Mouse (Mus musculus) heart, adult 2 months (tissue): ENCODE measurements around the gene Irak4. TPM values are rescaled to one million over a fixed set of nuclear protein-coding genes. Genes with fewer than 3 reads are reported as not detected.

ENCODE experiments used
- DNase-seq, 2 experiments: peaks; one replicate each; pipeline ENCODE4 v3.0.0; 2021
- H3K27ac ChIP-seq: fragments of 200-600 bp; 2 replicates; pipeline ENCODE4 v1.8.1; 2022
- H3K27me3 ChIP-seq: fragments of 200-500 bp; 2 replicates; pipeline ENCODE4 v1.6.1; 2012; ENCODE audit warnings: mild to moderate bottlenecking, low read length, inconsistent platforms, mixed read lengths; ENCODE audit not compliant: control insufficient read depth, insufficient read depth
- H3K36me3 ChIP-seq: fragments of 200-500 bp; 2 replicates; pipeline ENCODE4 v1.6.1; 2012; ENCODE audit warnings: low read length, inconsistent platforms; ENCODE audit not compliant: control insufficient read depth, insufficient read depth
- H3K4me1 ChIP-seq: fragments of 200-500 bp; 2 replicates; pipeline ENCODE4 v1.6.1; 2011; ENCODE audit warnings: low read length; ENCODE audit not compliant: control insufficient read depth, insufficient read depth
- H3K4me3 ChIP-seq: fragments of 200-600 bp; 2 replicates; pipeline ENCODE4 v1.8.1; 2022
- H3K79me2 ChIP-seq: fragments of 200-500 bp; replicated peaks from 2 replicates; pipeline ENCODE4 v1.6.1; 2012; ENCODE audit warnings: mild to moderate bottlenecking, inconsistent platforms, low read length, moderate library complexity, mixed read lengths; ENCODE audit not compliant: control insufficient read depth, insufficient read depth
- H3K9ac ChIP-seq: fragments of 200-500 bp; 2 replicates; pipeline ENCODE4 v1.6.1; 2012; ENCODE audit warnings: low read depth, mild to moderate bottlenecking, control low read depth, inconsistent platforms, low read length, mixed read lengths
- CTCF ChIP-seq: fragments of 200-600 bp; IDR thresholded peaks from 2 replicates; pipeline ENCODE4 v1.8.1; 2022; ENCODE audit warnings: antibody characterized with exemption, mild to moderate bottlenecking, moderate library complexity
- EP300 ChIP-seq: fragments of 200-500 bp; IDR thresholded peaks from 2 replicates; pipeline ENCODE4 v1.6.1; 2011; ENCODE audit warnings: low read depth, low read length, control low read depth; ENCODE audit not compliant: insufficient read depth
- POLR2A ChIP-seq: fragments of 200-500 bp; IDR thresholded peaks from 2 replicates; pipeline ENCODE4 v1.6.1; 2011; ENCODE audit warnings: mild to moderate bottlenecking, low read depth, low read length, control low read depth; ENCODE audit not compliant: insufficient read depth
- WGBS: fragments of 180-500 bp; shearing (Covaris S2); methylation state at CpG from one replicate; pipeline ENCODE4 v1.1.7; 2018; 5-methylcytosine and 5-hydroxymethylcytosine counted together
- intact Hi-C: fragments of 180-260 bp; cut with DNase I; formaldehyde crosslinking; loops from one replicate; pipeline ENCODE4 v1.15.1; 2025
- polyA plus RNA-seq: library from polyadenylated mRNA; depleted of rRNA; stranded (reverse); fragments of >200 nt; gene quantifications from 2 replicates; pipeline ENCODE4 v1.2.3, GENCODE M21; 2012
- total RNA-seq, 2 experiments: library from RNA; stranded (reverse); gene quantifications; 2 replicates each; pipeline ENCODE4 v1.2.3; 2021

Gene Irak4
- total and polyA plus RNA-seq, 3 experiments = 2.6 to 5.9 (median 5.5) TPM

DNA sequence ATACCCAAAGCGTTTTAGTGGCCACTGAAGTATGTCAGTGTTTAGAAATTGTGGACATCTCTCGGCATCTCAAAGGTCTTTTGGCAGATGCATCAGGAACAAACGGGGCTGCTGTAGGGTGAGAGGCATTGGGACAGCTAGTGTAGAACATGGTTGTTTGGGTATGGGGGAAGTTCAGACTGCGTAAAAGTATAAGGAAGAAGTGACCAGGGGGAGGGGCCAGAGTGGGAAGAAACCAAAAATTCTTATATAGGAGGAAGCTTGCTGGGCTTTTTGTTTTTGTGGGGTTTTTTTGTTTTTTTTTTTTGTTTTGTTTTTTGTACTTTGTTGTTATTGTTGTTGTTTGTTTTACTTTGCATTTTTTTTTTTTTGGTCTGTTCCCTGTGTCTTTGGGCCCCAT is 1.4 kb downstream of the Irak4 start:
- Histone ChIP-seq H3K4me1 (no peaks in the 10 kb centered on the region), H3K36me3 (no peaks in the 10 kb centered on the region), H3K9ac (no peak overlapping the region), H3K79me2 (no peaks in the 10 kb centered on the region), H3K4me3 (no peak overlapping the region), H3K27me3 (no peaks in the 10 kb centered on the region), H3K27ac (no peak overlapping the region)
- WGBS = 85% methylated on average over 4 of the region's 4 CpGs
- intact Hi-C loops = loop anchor here (10.0 kb wide), 1 partner anchor 950 kb away; the partner anchor contains the start of gene Prickle1
- DNase-seq = no peak
- TF ChIP-seq POLR2A (no peak), EP300 (no peak), CTCF (no peak)

DNA sequence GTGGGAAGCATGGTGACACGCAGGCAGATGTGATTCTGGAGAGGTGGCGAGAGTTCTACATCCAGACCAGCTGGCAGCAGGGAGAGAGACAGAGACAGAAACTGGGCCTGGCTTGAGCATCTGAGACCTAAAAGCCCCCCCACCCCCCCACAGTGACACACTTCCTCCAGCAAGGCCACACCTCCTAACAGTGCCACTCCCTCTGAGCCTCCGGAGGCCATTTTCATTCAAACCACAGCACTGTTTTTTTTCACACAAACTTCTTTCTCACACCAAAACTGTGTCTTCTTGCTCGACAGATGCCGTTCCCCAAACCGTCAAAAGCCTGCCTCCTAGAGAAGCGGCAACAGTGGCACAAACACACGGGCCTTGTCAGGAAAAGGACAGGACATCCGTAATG is 10.1 kb downstream of the Irak4 start:
- TF ChIP-seq EP300 (no peak), POLR2A (no peak), CTCF (no peak)
- Histone ChIP-seq H3K27me3 (no peaks in the 10 kb centered on the region), H3K4me1 (no peaks in the 10 kb centered on the region), H3K79me2 (no peaks in the 10 kb centered on the region), H3K9ac (no peak overlapping the region), H3K36me3 (no peaks in the 10 kb centered on the region), H3K27ac (no peak overlapping the region), H3K4me3 (no peak overlapping the region)
- DNase-seq = no peak
- intact Hi-C loops = no loop called here
- 93% methylated on average over 9 of the region's 9 CpGs for WGBS

DNA sequence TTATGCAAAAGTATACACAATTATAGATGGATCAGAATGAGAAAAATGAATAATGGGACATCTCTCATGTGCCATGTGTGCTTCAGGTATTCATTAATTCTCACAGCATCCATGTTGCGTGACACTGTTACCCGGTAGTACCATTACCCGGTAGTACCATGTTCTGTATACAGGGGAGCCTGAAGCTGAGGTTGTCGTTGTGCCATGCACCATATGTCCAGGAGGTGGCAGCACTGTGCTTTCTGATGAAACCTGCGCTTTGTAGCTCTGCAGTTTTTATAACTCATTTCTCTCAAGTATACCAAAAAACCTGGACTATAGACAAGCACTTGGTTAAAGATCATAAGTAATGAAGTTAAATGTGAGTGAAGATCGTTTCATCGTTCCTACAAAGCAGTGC is 14.0 kb downstream of the Irak4 start:
- TF ChIP-seq POLR2A (no peak), EP300 (0 out of 2 replicates have a peak, but pooled peaks have one; percentile 34), CTCF (peak; percentile 98)
- H3K9ac ChIP-seq = no peak overlapping the region
- H3K79me2 ChIP-seq = no peaks in the 10 kb centered on the region
- intact Hi-C loops = no loop called here
- peak; percentile 73 to 87 for DNase-seq
- H3K27ac ChIP-seq = no peak overlapping the region
- no peaks in the 10 kb centered on the region for H3K27me3 ChIP-seq
- H3K4me1 ChIP-seq = no peaks in the 10 kb centered on the region
- no peak overlapping the region for H3K4me3 ChIP-seq
- H3K36me3 ChIP-seq = no peaks in the 10 kb centered on the region
- 19% methylated on average over 7 of the region's 7 CpGs for WGBS

DNA sequence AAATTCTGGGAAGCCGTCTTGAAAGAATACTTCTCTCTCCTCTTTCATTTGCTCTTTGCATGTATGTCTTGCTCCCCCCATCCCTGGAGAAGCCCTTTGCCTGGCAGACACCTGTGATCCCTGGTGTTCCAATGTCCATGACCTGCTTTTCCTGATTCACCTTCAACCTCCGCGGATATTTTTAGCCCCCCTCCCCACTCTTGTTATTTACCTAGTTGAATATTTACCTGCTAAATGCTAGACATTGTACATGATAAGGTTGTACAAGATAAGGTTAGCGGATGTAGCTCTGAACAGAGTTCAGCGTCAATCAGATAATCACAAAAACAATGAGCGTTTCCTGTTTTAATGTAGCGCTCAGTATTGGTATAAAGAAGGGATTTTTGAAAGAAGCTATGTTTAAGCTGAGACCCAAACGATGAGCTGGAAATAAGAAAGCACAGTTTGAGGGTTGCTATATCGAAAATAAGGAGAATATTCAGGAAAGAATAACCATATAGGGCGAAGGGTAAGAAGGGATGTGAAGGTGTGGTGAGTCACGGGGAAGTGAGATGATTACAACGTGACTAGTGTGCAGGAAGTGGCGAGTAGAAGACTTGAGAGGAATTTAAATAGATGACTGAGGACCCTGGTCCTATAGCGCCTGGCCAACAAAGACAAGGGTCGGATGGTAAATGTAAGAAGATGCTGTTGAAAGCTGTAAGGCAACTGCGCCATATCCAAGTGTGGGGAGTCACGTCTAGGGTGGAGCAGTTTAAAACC is 15.6 kb downstream of the Irak4 start:
- 58% methylated on average over 17 of the region's 17 CpGs for WGBS
- intact Hi-C loops = loop anchor here (1.0 to 2.0 kb wide), 2 partner anchors 42 to 102 kb away; no protein-coding TSS in a partner anchor
- TF ChIP-seq POLR2A (no peak), EP300 (no peak)
- H3K36me3 ChIP-seq = no peaks in the 10 kb centered on the region
- DNase-seq = no peak
- no peaks in the 10 kb centered on the region for H3K27me3 ChIP-seq
- H3K4me3 ChIP-seq = no peak overlapping the region
- H3K79me2 ChIP-seq = no peaks in the 10 kb centered on the region
- no peak overlapping the region for H3K9ac ChIP-seq
- H3K4me1 ChIP-seq = no peaks in the 10 kb centered on the region
- H3K27ac ChIP-seq = no peak overlapping the region

DNA sequence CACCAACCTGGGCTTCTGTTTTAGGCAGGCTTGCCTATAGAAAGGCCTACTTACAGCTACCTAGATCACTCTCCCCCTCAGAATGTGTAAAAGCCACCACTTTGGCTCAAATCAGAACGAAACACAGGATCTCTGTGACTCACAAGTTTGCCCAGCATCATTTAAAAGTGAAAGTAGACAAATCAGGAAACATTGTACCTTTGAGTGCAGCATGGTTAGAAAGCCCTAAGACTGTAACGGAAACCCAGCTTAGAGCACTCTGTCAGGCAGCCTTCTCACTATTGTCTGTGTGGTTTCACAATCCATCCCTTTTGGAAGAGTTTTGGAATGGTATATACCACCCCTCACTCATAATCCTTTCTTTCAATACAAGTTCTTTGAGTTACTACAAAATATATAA is 21.5 kb downstream of the Irak4 start:
- Histone ChIP-seq H3K27ac (no peak overlapping the region), H3K4me1 (no peaks in the 10 kb centered on the region), H3K9ac (no peak overlapping the region), H3K79me2 (no peaks in the 10 kb centered on the region), H3K4me3 (no peak overlapping the region), H3K36me3 (no peaks in the 10 kb centered on the region), H3K27me3 (no peaks in the 10 kb centered on the region)
- intact Hi-C loops = no loop called here
- 85% methylated on average over 2 of the region's 2 CpGs for WGBS
- TF ChIP-seq CTCF (no peak), EP300 (no peak)
- DNase-seq = no peak

DNA sequence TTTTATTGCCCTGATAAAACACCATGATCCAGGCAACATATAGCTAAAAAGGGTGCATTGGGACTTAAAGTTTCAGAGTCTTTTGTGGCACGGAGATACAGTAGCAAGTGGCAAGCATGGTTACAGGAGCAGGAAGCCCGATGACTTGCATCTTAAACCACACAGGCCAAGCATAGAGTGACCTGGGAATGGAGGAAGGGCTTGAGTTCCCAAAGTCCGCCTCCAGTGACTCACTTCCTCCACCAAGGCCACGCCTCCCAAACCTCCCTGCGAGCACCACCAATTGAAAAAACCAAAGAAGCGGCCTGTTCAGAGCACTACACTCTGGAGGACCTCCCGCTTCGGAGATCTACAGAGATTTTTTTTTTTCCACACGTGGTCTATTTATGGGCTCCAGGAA is 22.4 kb downstream of the Irak4 start:
- 75% methylated on average over 9 of the region's 9 CpGs for WGBS
- H3K4me1 ChIP-seq = no peaks in the 10 kb centered on the region
- no peak overlapping the region for H3K4me3 ChIP-seq
- intact Hi-C loops = no loop called here
- no peak for DNase-seq
- H3K9ac ChIP-seq = no peak overlapping the region
- no peaks in the 10 kb centered on the region for H3K27me3 ChIP-seq
- H3K36me3 ChIP-seq = no peaks in the 10 kb centered on the region
- no peak overlapping the region for H3K27ac ChIP-seq
- TF ChIP-seq POLR2A = no peak
- TF ChIP-seq CTCF = no peak
- TF ChIP-seq EP300 = no peak
- H3K79me2 ChIP-seq = no peaks in the 10 kb centered on the region
